Mouse (Mus musculus): ENCODE results near the gene Ms4a6b.
"Not testable (repeated sequence)": the region's sequence is repeated elsewhere in the genome, so short reads cannot be mapped to it uniquely, and the experiment has no call there.

The Ms4a6b gene

GRCm38 (mm10) chr19:11516246-11516645 lies at the start of gene Ms4a6b:
Gene Ms4a6b (plus strand): TSS chr19:11516512.
- ATAC-seq (ENCODE audit: insufficient number of reproducible peaks, low FRiP score, low TSS enrichment), result no peak

GRCm38 (mm10) chr19:11468361-11468760 lies 48.0 kb upstream of the Ms4a6b start:
- ATAC-seq (ENCODE audit: insufficient number of reproducible peaks, low FRiP score, low TSS enrichment), result not testable (repeated sequence)

- ATAC-seq (ENCODE audit: insufficient number of reproducible peaks, low FRiP score, low TSS enrichment), result not testable (repeated sequence)
These were observed 47.1 kb upstream of the Ms4a6b start, which contains the start of gene Ms4a6c for GRCm38 (mm10) chr19:11469215-11469614. Gene Ms4a6c (plus strand): TSS chr19:11469366.

- no peak for ATAC-seq (ENCODE audit: insufficient number of reproducible peaks, low FRiP score, low TSS enrichment)
These were observed 36.6 kb upstream of the Ms4a6b start for GRCm38 (mm10) chr19:11479714-11480113.

GRCm38 (mm10) chr19:11482684-11483083 lies 33.6 kb upstream of the Ms4a6b start:
- no peak for ATAC-seq (ENCODE audit: insufficient number of reproducible peaks, low FRiP score, low TSS enrichment)

- no peak for ATAC-seq (ENCODE audit: insufficient number of reproducible peaks, low FRiP score, low TSS enrichment)
These were observed 32.4 kb upstream of the Ms4a6b start for GRCm38 (mm10) chr19:11483941-11484340.

- ATAC-seq (ENCODE audit: insufficient number of reproducible peaks, low FRiP score, low TSS enrichment), result no peak
These were observed 31.9 kb upstream of the Ms4a6b start for GRCm38 (mm10) chr19:11484388-11484787.

GRCm38 (mm10) chr19:11485266-11485665 lies 31.0 kb upstream of the Ms4a6b start:
- ATAC-seq (ENCODE audit: insufficient number of reproducible peaks, low FRiP score, low TSS enrichment), result no peak

GRCm38 (mm10) chr19:11485746-11486145 lies 30.6 kb upstream of the Ms4a6b start, which contains the start of gene Gm8369:
Gene Gm8369 (plus strand): TSS chr19:11485938.
- no peak for ATAC-seq (ENCODE audit: insufficient number of reproducible peaks, low FRiP score, low TSS enrichment)

GRCm38 (mm10) chr19:11486599-11486998 lies 29.7 kb upstream of the Ms4a6b start:
- ATAC-seq (ENCODE audit: insufficient number of reproducible peaks, low FRiP score, low TSS enrichment), result no peak

- ATAC-seq (ENCODE audit: insufficient number of reproducible peaks, low FRiP score, low TSS enrichment), result no peak
These were observed 24.7 kb upstream of the Ms4a6b start for GRCm38 (mm10) chr19:11491406-11492189.

GRCm38 (mm10) chr19:11492671-11493070 lies 23.6 kb upstream of the Ms4a6b start:
- ATAC-seq (ENCODE audit: insufficient number of reproducible peaks, low FRiP score, low TSS enrichment), result no peak

- no peak for ATAC-seq (ENCODE audit: insufficient number of reproducible peaks, low FRiP score, low TSS enrichment)
These were observed 21.8 kb upstream of the Ms4a6b start for GRCm38 (mm10) chr19:11494519-11494918.

GRCm38 (mm10) chr19:11496361-11496760 lies 20.0 kb upstream of the Ms4a6b start:
- no peak for ATAC-seq (ENCODE audit: insufficient number of reproducible peaks, low FRiP score, low TSS enrichment)

GRCm38 (mm10) chr19:11497300-11497699 lies 19.0 kb upstream of the Ms4a6b start:
- not testable (repeated sequence) for ATAC-seq (ENCODE audit: insufficient number of reproducible peaks, low FRiP score, low TSS enrichment)

- no peak for ATAC-seq (ENCODE audit: insufficient number of reproducible peaks, low FRiP score, low TSS enrichment)
These were observed 15.5 kb upstream of the Ms4a6b start for GRCm38 (mm10) chr19:11500796-11501195.

GRCm38 (mm10) chr19:11501326-11501725 lies 15.0 kb upstream of the Ms4a6b start:
- no peak for ATAC-seq (ENCODE audit: insufficient number of reproducible peaks, low FRiP score, low TSS enrichment)

GRCm38 (mm10) chr19:11504857-11505256 lies 11.5 kb upstream of the Ms4a6b start:
- no peak for ATAC-seq (ENCODE audit: insufficient number of reproducible peaks, low FRiP score, low TSS enrichment)

- no peak for ATAC-seq (ENCODE audit: insufficient number of reproducible peaks, low FRiP score, low TSS enrichment)
These were observed 2.9 kb upstream of the Ms4a6b start for GRCm38 (mm10) chr19:11513458-11513857.

- no peak for ATAC-seq (ENCODE audit: insufficient number of reproducible peaks, low FRiP score, low TSS enrichment)
These were observed 533 bp downstream of the Ms4a6b start for GRCm38 (mm10) chr19:11516845-11517244.

- ATAC-seq (ENCODE audit: insufficient number of reproducible peaks, low FRiP score, low TSS enrichment), result not testable (repeated sequence)
These were observed 1.1 kb downstream of the Ms4a6b start for GRCm38 (mm10) chr19:11517373-11517772.

- not testable (repeated sequence) for ATAC-seq (ENCODE audit: insufficient number of reproducible peaks, low FRiP score, low TSS enrichment)
These were observed 2.0 kb downstream of the Ms4a6b start for GRCm38 (mm10) chr19:11518356-11518755.

Data from cerebellum, adult (tissue).